Mouse (Mus musculus): ENCODE measurements around the gene Fmo4. TPM values are rescaled to one million over a fixed set of nuclear protein-coding genes. Genes with fewer than 3 reads are reported as not detected.

Gene Fmo4
- polyA plus RNA-seq, 1 experiment from 2014 or later, result not detected

Other genes with a start within 250 kb of the Fmo4 start
- 36.3 and 37.8 TPM in 2 replicates for gene Vamp4, start 243.5 kb downstream of the Fmo4 start, polyA plus RNA-seq (2016; fragmentation: Nextera tagmentation; extraction: Ambion mirVana)
- not detected in 2 replicates for gene Myoc, start 174.8 kb downstream of the Fmo4 start, polyA plus RNA-seq (2016; fragmentation: Nextera tagmentation; extraction: Ambion mirVana)
- not detected in 2 replicates for gene Myocos, start 155.8 kb downstream of the Fmo4 start, polyA plus RNA-seq (2016; fragmentation: Nextera tagmentation; extraction: Ambion mirVana)
- 90.9 and 96.7 TPM in 2 replicates for gene Prrc2c, start 73.4 kb downstream of the Fmo4 start, polyA plus RNA-seq (2016; fragmentation: Nextera tagmentation; extraction: Ambion mirVana)
- 2.2 and 2.8 TPM in 2 replicates for gene Fmo1, start 52.6 kb upstream of the Fmo4 start, polyA plus RNA-seq (2016; fragmentation: Nextera tagmentation; extraction: Ambion mirVana)
- gene Fmo2, start 84.8 kb upstream of the Fmo4 start, polyA plus RNA-seq (2016; fragmentation: Nextera tagmentation; extraction: Ambion mirVana), result 1.4 and 1.6 TPM in 2 replicates
- not detected in 2 replicates for gene Fmo6, start 123.5 kb upstream of the Fmo4 start, polyA plus RNA-seq (2016; fragmentation: Nextera tagmentation; extraction: Ambion mirVana)
- not detected in 2 replicates for gene Fmo3, start 170.6 kb upstream of the Fmo4 start, polyA plus RNA-seq (2016; fragmentation: Nextera tagmentation; extraction: Ambion mirVana)

Measured in heart, embryonic 12.5 days (tissue).